Mouse (Mus musculus) megakaryocyte, adult 5-6 weeks (primary cell): ENCODE measurements around the gene Hadhb. TPM values are rescaled to one million over a fixed set of nuclear protein-coding genes. Genes with fewer than 3 reads are reported as not detected.

Source experiments
- ATAC-seq: 2 replicates; pipeline ENCODE4 v1.8.0; 2016; ENCODE audit warnings: mild to moderate bottlenecking, inconsistent platforms; ENCODE audit not compliant: poor library complexity, severe bottlenecking
- total RNA-seq, 2 experiments: library from RNA; stranded (forward) in 1 of 2; stranded (reverse) in 1 of 2; fragments of 153-499, 151-499 nt in 1 of 2; fragments of 221-1000, 200-1000 nt in 1 of 2; gene quantifications; 2 replicates each; pipeline versions ENCODE4 v1.2.3 to v1.2.4; 2015 to 2017

Hadhb gene
- total RNA-seq, 2 experiments from 2014 or later = 44.1 to 56.8 TPM

- ATAC-seq = no peak
Observed at GRCm38 (mm10) chr5:30231891-30232270, 76.8 kb downstream of the Hadhb start.

GRCm38 (mm10) chr5:30232271-30232971, 77.4 kb downstream of the Hadhb start, which contains the start of gene Selenoi:
Selenoi (plus strand) TSS chr5:30232581.
- ATAC-seq = peak; percentile 98

GRCm38 (mm10) chr5:30233042-30233441, 78.0 kb downstream of the Hadhb start:
- ATAC-seq = no peak

- ATAC-seq = no peak
Observed at GRCm38 (mm10) chr5:30233979-30234378, 78.9 kb downstream of the Hadhb start.

Other genes starting within 250 kb of the Hadhb start
- gene Il6, start 142.1 kb upstream of the Hadhb start, total RNA-seq (2015) = 14.1 and 24.4 TPM in 2 replicates
- 9.5 and 11.1 TPM in 2 replicates for gene Il6, start 142.1 kb upstream of the Hadhb start, total RNA-seq (2017)
- gene Tyms, start 81.6 kb upstream of the Hadhb start, total RNA-seq (2015) = 123 and 146 TPM in 2 replicates
- gene Tyms, start 81.6 kb upstream of the Hadhb start, total RNA-seq (2017) = 91.0 and 114 TPM in 2 replicates
- not detected in 2 replicates for gene Garem2, start 50.1 kb upstream of the Hadhb start, total RNA-seq (2015)
- not detected in 2 replicates for gene Garem2, start 50.1 kb upstream of the Hadhb start, total RNA-seq (2017)
- not detected in 2 replicates for gene 3110082J24Rik, start 49.2 kb upstream of the Hadhb start, total RNA-seq (2015)
- not detected in 2 replicates for gene 3110082J24Rik, start 49.2 kb upstream of the Hadhb start, total RNA-seq (2017)
- gene Hadha, start 86 bp upstream of the Hadhb start, total RNA-seq (2015) = 45.5 and 46.4 TPM in 2 replicates
- gene Hadha, start 86 bp upstream of the Hadhb start, total RNA-seq (2017) = 119 and 133 TPM in 2 replicates
- not detected in 2 replicates for gene Adgrf3, start 50.5 kb downstream of the Hadhb start, total RNA-seq (2015)
- gene Adgrf3, start 50.5 kb downstream of the Hadhb start, total RNA-seq (2017) = not detected in 2 replicates
- 16.1 and 17.2 TPM in 2 replicates for gene Selenoi, start 77.3 kb downstream of the Hadhb start, total RNA-seq (2015)
- gene Selenoi, start 77.3 kb downstream of the Hadhb start, total RNA-seq (2017) = 29.2 and 37.1 TPM in 2 replicates
- gene Drc1, start 126.1 kb downstream of the Hadhb start, total RNA-seq (2015) = 0.11 TPM in 1 of 2 replicates, not detected in the other
- 0.28 TPM in 1 of 2 replicates, not detected in the other for gene Drc1, start 126.1 kb downstream of the Hadhb start, total RNA-seq (2017)